Mouse (Mus musculus) C2C12 (cell line): ENCODE results near the gene Trrap. TPM values are rescaled to one million over a fixed set of nuclear protein-coding genes. Genes with fewer than 3 reads are reported as not detected.
A peak's percentile ranks its signal among the peaks of the same experiment; 100 is the strongest.

Source experiments
- H3K27me3 ChIP-seq: one replicate; pipeline ENCODE4 v1.6.1; 2011; ENCODE audit not compliant: control insufficient read depth, insufficient read depth, insufficient read length
- H3K36me3 ChIP-seq: one replicate; pipeline ENCODE4 v1.6.1; 2011; ENCODE audit not compliant: control insufficient read depth, insufficient read depth
- H3K4me3 ChIP-seq: one replicate; pipeline ENCODE4 v1.5.1; 2011; ENCODE audit warnings: mild to moderate bottlenecking, control low read depth; ENCODE audit not compliant: poor library complexity, insufficient read depth, severe bottlenecking
- H3K79me2 ChIP-seq: one replicate; pipeline ENCODE4 v1.6.1; 2011; ENCODE audit not compliant: control insufficient read depth, insufficient read depth
- H3K79me3 ChIP-seq: one replicate; pipeline ENCODE4 v1.6.1; 2011; ENCODE audit warnings: low read depth, control low read depth
- H3ac ChIP-seq: one replicate; pipeline ENCODE3; 2011; ENCODE audit warnings: low read depth; ENCODE audit not compliant: control insufficient read depth, insufficient read length
- CEBPB ChIP-seq: IDR thresholded peaks from one replicate; pipeline ENCODE4 v1.6.1; 2011; ENCODE audit warnings: low read depth, mild to moderate bottlenecking, control low read depth, moderate library complexity
- CTCF ChIP-seq: IDR thresholded peaks from one replicate; pipeline ENCODE4 v1.5.1; 2011; ENCODE audit not compliant: control insufficient read depth, insufficient read depth, insufficient read length
- FOSL1 ChIP-seq: IDR thresholded peaks from one replicate; pipeline ENCODE4 v1.8.0; 2011; ENCODE audit warnings: mild to moderate bottlenecking, low read length; ENCODE audit not compliant: poor library complexity, insufficient read depth, severe bottlenecking
- MAX ChIP-seq: IDR thresholded peaks from one replicate; pipeline ENCODE4 v1.6.1; 2011; ENCODE audit warnings: mild to moderate bottlenecking, control low read depth
- MYOD1 ChIP-seq: IDR thresholded peaks from one replicate; pipeline ENCODE4 v1.6.1; 2011; ENCODE audit warnings: low read depth; ENCODE audit not compliant: control insufficient read depth, insufficient read length
- MYOG ChIP-seq: IDR thresholded peaks from one replicate; pipeline ENCODE4 v1.6.1; 2011; ENCODE audit not compliant: control insufficient read depth, insufficient read length; ENCODE audit errors: extremely low read depth
- USF1 ChIP-seq: IDR thresholded peaks from one replicate; pipeline ENCODE4 v1.6.1; 2011; ENCODE audit warnings: low read depth, mild to moderate bottlenecking, control low read depth, moderate library complexity
- polyA plus RNA-seq: library from polyadenylated mRNA; unstranded; fragments of >200 nt; fragmentation: generic; extraction: Trizol; gene quantifications from one replicate; pipeline ENCODE4 v1.2.1, GENCODE M21; 2012; ENCODE audit warnings: missing spikeins

Gene Trrap
- polyA plus RNA-seq, 1 experiment = 42.0 TPM

- Histone ChIP-seq H3K36me3 (peaks cover 73% of the 10 kb centered on the region), H3K27me3 (no peaks in the 10 kb centered on the region), H3K79me3 (no peaks in the 10 kb centered on the region), H3K4me3 (no peak overlapping the region), H3K79me2 (no peaks in the 10 kb centered on the region), H3ac (no peak overlapping the region)
- TF ChIP-seq CTCF (no peak), USF1 (no peak), FOSL1 (no peak), MAX (no peak), CEBPB (no peak), MYOD1 (no peak), MYOG (no peak)
Observed at GRCm38 (mm10) chr5:144786464-144786863, 18.9 kb downstream of the Trrap start.

GRCm38 (mm10) chr5:144793374-144793773 lies 25.8 kb downstream of the Trrap start:
- Histone ChIP-seq H3K36me3 (peaks cover 74% of the 10 kb centered on the region), H3K79me3 (no peaks in the 10 kb centered on the region), H3K27me3 (no peaks in the 10 kb centered on the region), H3K4me3 (no peak overlapping the region), H3ac (no peak overlapping the region), H3K79me2 (no peaks in the 10 kb centered on the region)
- no peak for TF ChIP-seq MYOG
- TF ChIP-seq MYOD1 = no peak
- TF ChIP-seq MAX = no peak
- no peak for TF ChIP-seq USF1
- TF ChIP-seq CTCF = no peak
- no peak for TF ChIP-seq CEBPB
- no peak for TF ChIP-seq FOSL1

GRCm38 (mm10) chr5:144794687-144795086 lies 27.2 kb downstream of the Trrap start:
- H3K4me3 ChIP-seq = no peak overlapping the region
- H3ac ChIP-seq = no peak overlapping the region
- TF ChIP-seq CTCF (peak; percentile 43), FOSL1 (no peak)
- no peaks in the 10 kb centered on the region for H3K79me2 ChIP-seq
- no peaks in the 10 kb centered on the region for H3K79me3 ChIP-seq
- peaks cover 71% of the 10 kb centered on the region for H3K36me3 ChIP-seq
- H3K27me3 ChIP-seq = no peaks in the 10 kb centered on the region

GRCm38 (mm10) chr5:144797116-144797515 lies 29.6 kb downstream of the Trrap start:
- no peak overlapping the region for H3K4me3 ChIP-seq
- H3K79me2 ChIP-seq = no peaks in the 10 kb centered on the region
- TF ChIP-seq MYOD1 (no peak), MYOG (no peak), USF1 (no peak), MAX (no peak), CEBPB (no peak), FOSL1 (no peak), CTCF (no peak)
- H3K79me3 ChIP-seq = no peaks in the 10 kb centered on the region
- H3ac ChIP-seq = no peak overlapping the region
- no peaks in the 10 kb centered on the region for H3K27me3 ChIP-seq
- peaks cover 74% of the 10 kb centered on the region for H3K36me3 ChIP-seq

GRCm38 (mm10) chr5:144803066-144803465 lies 35.5 kb downstream of the Trrap start:
- H3K4me3 ChIP-seq = no peak overlapping the region
- TF ChIP-seq MAX (no peak), MYOD1 (no peak), FOSL1 (no peak), CTCF (no peak), USF1 (no peak), MYOG (no peak), CEBPB (no peak)
- no peaks in the 10 kb centered on the region for H3K79me3 ChIP-seq
- no peaks in the 10 kb centered on the region for H3K27me3 ChIP-seq
- H3K79me2 ChIP-seq = no peaks in the 10 kb centered on the region
- H3ac ChIP-seq = no peak overlapping the region
- peaks cover 77% of the 10 kb centered on the region for H3K36me3 ChIP-seq

GRCm38 (mm10) chr5:144804181-144804580 lies 36.6 kb downstream of the Trrap start:
- Histone ChIP-seq H3K36me3 (peaks cover 79% of the 10 kb centered on the region), H3K4me3 (no peak overlapping the region), H3K79me2 (no peaks in the 10 kb centered on the region), H3ac (no peak overlapping the region), H3K27me3 (no peaks in the 10 kb centered on the region), H3K79me3 (no peaks in the 10 kb centered on the region)
- TF ChIP-seq MYOD1 = no peak
- no peak for TF ChIP-seq USF1
- no peak for TF ChIP-seq CEBPB
- no peak for TF ChIP-seq MAX
- TF ChIP-seq MYOG = no peak
- no peak for TF ChIP-seq FOSL1
- TF ChIP-seq CTCF = no peak
